Mouse (Mus musculus) central nervous system, embryonic 14 days (tissue): ENCODE measurements around the gene Gm10974. TPM values are rescaled to one million over a fixed set of nuclear protein-coding genes. Genes with fewer than 3 reads are reported as not detected.

Source experiments
- polyA plus RNA-seq: library from polyadenylated mRNA; depleted of rRNA; stranded (reverse); fragments of >200 nt; gene quantifications from 2 replicates; pipeline ENCODE4 v1.2.3, GENCODE M21; 2012; rRNA removed

The Gm10974 gene
- not detected in 2 replicates for polyA plus RNA-seq

DNA sequence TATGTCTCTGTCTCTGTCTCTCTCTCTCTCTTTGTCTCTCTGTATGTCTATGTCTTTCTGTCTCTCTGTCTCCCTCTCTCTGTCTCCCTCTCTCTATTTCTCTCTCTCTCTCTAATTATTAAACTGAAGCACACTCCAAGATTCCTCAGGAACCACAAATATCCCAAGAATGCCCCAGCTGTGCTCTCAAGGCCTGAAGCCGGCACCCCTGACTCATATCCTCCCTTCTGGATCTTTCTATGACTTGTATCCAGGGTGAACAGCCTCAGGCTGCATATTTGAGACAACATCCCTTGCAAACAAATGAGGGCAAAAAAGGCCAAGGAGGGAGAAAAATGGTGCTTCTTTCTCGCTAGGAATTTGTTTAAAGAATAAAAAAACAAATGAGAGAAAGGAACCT is at the start of gene Gm10974:
Gm10974 (plus strand) TSS at position 2 of the 400 bp plus-strand sequence.

DNA sequence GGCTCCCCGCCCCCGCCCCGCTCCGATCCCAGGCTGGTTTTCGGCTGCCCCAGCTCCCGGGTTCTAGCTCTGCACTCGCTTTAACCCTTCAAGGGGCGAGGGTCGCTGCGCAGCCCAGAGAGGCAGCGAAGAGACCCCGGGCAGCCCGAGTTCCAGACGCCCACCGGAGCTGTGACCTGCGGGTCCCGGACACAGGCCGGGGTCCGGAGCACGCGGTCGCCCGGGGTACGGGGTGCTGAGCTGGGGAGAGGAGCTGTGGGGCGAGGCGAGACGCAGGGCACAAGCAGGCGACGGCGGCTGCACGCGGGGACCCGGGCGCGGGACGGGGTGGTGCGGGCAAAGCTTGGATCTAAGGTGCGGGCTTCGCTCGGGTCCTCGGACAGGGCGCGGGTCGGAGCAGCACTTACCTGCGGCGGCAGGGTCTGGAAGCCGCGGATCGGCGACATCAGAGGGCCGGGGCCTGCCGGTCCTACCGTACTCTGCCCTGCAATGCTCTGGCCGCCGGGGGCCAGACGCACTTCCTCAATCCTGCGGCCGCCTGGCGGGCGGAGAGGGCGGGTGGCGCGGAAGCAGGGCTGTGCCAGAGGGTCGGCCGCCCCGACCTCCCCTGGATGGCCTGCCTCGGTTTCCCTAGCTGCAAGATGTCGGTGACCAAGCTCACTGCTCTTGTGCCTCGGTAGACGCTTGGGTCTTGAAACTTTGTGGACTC is 22.3 kb downstream of the Gm10974 start, which contains the start of gene Lrrk1:
Lrrk1 (minus strand) TSS at position 538 of the 709 bp plus-strand sequence.

DNA sequence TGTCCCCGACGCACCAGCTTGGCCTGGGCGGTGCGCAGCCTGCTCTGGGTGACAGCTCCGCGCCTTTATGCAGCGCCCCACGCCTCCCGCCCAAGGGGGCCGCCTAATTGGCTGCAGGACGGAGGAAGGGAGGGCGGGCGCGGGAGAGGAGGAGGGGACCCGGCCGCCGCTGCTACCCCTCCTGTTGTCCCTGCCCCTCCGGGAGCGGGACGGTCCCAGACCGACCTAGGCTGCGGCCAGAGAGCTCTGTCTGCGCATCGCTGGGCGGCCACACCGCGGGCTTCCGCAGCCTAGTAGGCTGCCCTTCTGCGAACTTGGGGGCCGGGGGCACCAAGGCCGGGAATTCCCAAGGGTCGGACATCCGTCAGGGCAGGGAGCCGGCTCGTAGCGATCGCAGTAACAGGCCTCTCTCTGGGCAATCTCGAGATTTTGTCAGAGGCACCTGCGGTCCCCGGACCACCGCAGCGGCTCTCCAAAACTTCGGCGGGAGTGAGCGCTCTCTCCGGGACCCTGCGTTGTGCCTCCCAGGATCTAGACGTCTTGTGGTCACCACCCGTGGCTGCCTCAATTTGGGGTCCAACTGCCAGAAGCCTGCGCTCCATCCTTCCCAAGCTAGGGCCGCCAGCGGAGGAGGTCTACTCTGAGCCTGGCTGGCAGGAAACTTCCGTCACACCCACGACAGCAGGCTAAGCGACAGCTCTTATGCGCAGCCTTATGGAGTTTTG is 61.9 kb downstream of the Gm10974 start, which contains the start of gene Aldh1a3:
Aldh1a3 (minus strand) TSS at position 81 of the 725 bp plus-strand sequence.

Other genes with a start within 250 kb of the Gm10974 start
- 3.6 and 5.5 TPM in 2 replicates for gene Lrrk1, start 22.4 kb downstream of the Gm10974 start, polyA plus RNA-seq
- gene Aldh1a3, start 61.6 kb downstream of the Gm10974 start, polyA plus RNA-seq = 2.7 and 4.8 TPM in 2 replicates